Mouse (Mus musculus) activated CD4-positive, CD25-positive, alpha-beta regulatory T cell, adult 4 months (primary cell): ENCODE results near the gene Rpl23. TPM values are rescaled to one million over a fixed set of nuclear protein-coding genes. Genes with fewer than 3 reads are reported as not detected.
A peak's percentile ranks its signal among the peaks of the same experiment; 100 is the strongest.

ENCODE experiments used
- ATAC-seq: one replicate; pipeline ENCODE4 v1.8.0; 2017
- polyA plus RNA-seq, 2 experiments: library from polyadenylated mRNA; unstranded; fragments of 100-300 nt; shearing (Covaris generic); gene quantifications; one replicate each; pipeline ENCODE4 v1.2.1; 2017

Gene Rpl23
- polyA plus RNA-seq, 2 experiments from 2014 or later, result 1,077 to 1,095 TPM

- no peak for ATAC-seq
Measured at GRCm38 (mm10) chr11:97813085-97813484, 30.8 kb upstream of the Rpl23 start.

GRCm38 (mm10) chr11:97812491-97812921 is 30.3 kb upstream of the Rpl23 start:
- no peak for ATAC-seq

- ATAC-seq, result no peak
Measured at GRCm38 (mm10) chr11:97811569-97812362, 29.5 kb upstream of the Rpl23 start.

- no peak for ATAC-seq
Measured at GRCm38 (mm10) chr11:97810970-97811369, 28.7 kb upstream of the Rpl23 start.

- ATAC-seq, result peak; percentile 51
Measured at GRCm38 (mm10) chr11:97810356-97810755, 28.1 kb upstream of the Rpl23 start.

- no peak for ATAC-seq
Measured at GRCm38 (mm10) chr11:97809235-97810121, 27.2 kb upstream of the Rpl23 start.

GRCm38 (mm10) chr11:97808621-97809234 is 26.5 kb upstream of the Rpl23 start:
- no peak for ATAC-seq

GRCm38 (mm10) chr11:97808093-97808492 is 25.9 kb upstream of the Rpl23 start:
- no peak for ATAC-seq

GRCm38 (mm10) chr11:97807626-97808025 is 25.4 kb upstream of the Rpl23 start:
- no peak for ATAC-seq

- ATAC-seq, result no peak
Measured at GRCm38 (mm10) chr11:97806613-97806964, 24.4 kb upstream of the Rpl23 start.

GRCm38 (mm10) chr11:97805662-97806612 is 23.7 kb upstream of the Rpl23 start:
- no peak for ATAC-seq

GRCm38 (mm10) chr11:97804841-97805661 is 22.8 kb upstream of the Rpl23 start:
- no peak for ATAC-seq

GRCm38 (mm10) chr11:97803847-97804246 is 21.6 kb upstream of the Rpl23 start:
- no peak for ATAC-seq

GRCm38 (mm10) chr11:97802495-97802894 is 20.3 kb upstream of the Rpl23 start:
- ATAC-seq, result no peak

GRCm38 (mm10) chr11:97802194-97802470 is 19.9 kb upstream of the Rpl23 start:
- ATAC-seq, result no peak

- no peak for ATAC-seq
Measured at GRCm38 (mm10) chr11:97801409-97802193, 19.4 kb upstream of the Rpl23 start.

GRCm38 (mm10) chr11:97800691-97801408 is 18.6 kb upstream of the Rpl23 start:
- ATAC-seq, result no peak

GRCm38 (mm10) chr11:97799994-97800690 is 17.9 kb upstream of the Rpl23 start:
- ATAC-seq, result peak; percentile 45
